Mouse (Mus musculus): ENCODE measurements around the gene Larp4.
"Not testable (repeated sequence)": the region's sequence is repeated elsewhere in the genome, so short reads cannot be mapped to it uniquely, and the experiment has no call there.

Gene Larp4

DNA sequence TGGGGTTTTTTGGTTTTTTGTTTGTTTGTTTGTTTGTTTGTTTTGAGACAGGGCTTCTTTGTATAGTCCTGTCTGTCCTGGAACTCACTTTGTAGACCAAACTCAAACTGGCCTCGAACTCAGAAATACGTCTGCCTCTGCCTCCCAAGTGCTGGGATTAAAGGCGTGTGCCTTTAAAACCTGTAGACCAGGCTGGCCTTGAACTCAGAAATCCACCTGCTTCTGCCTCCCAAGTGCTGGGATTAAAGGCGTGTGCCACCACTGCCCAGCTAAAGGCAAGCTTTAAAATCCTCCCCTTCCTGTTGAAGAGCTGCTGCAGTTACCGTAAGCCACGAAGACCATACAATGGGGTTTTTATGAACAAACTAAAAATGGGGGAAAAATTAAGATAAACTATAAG lies at the start of gene Larp4:
TSS of gene Larp4 (plus strand) at position 301 of the 400 bp plus-strand sequence.
- DNase-seq = not testable (repeated sequence)

DNA sequence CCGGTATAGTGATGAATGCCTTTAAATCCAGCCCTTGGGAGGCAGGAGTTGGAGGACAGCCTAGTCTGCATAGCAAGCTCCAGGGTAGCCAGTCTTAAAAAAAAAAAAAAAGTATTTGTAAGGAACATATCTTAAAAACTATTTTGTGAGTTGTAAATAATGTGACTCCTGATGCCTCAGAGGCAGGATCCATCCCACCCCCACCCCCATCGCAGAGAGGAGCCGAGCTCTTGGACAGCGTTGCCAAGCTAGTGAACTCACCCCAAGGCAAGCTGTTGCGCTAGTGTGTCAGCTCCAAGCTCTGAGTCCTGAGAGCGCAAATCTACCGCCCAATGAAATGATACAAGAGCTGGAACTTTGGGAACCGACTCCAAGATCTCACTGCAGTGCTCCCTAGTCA lies 38.6 kb upstream of the Larp4 start:
- no peak for DNase-seq

DNA sequence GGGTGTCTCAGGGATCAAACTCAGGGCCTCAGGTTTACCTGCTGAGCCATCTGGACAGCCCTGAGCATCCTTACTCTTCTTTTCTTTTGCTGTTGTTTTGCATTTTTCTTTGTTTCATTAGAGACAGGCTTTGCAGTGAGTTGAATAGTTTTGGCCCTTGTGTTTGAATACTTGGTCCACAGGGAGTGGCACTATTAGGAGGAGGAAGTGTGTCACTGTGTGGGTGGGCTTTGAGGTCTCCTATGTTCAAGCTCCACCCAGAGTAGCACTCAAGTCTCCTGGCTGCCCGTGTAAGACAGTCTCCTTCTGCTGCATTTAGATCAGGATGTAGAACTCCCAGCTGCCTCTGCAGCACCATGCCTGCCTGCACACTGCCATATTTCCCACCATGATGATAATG lies 35.4 kb upstream of the Larp4 start:
- DNase-seq = no peak

DNA sequence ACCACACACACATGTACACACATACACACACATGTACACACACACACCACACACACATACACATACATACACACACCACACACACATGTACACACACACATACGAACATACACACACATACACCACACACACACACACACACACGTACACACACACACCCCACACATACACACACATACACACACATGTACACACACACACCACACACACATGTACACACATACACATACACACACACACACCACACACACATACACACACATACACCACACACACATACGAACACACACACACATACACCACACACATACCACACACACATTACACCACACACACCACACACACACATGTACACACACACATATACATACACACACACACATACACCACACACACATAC lies 33.2 kb upstream of the Larp4 start:
- no peak for DNase-seq

DNA sequence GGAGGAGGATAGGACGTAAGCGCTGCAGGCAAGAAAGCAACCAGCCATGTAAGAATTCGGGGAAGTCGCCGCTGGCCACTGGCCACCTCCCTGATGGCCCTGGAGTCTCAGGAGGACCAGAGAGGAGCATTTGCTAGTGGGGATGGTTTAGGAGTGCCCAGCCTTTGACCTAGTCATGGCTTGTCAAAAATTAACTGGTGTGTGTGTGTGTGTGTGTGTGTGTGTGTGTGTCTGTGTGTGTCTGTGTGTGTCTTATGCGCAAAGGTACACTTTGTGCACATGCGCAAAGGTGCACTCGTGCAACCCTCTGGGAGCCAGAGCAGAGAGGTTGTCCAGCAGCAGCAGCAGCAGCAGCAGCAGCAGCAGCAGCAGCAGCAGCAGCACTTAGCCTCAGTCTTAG lies 32.0 kb upstream of the Larp4 start:
- peak; percentile 31 for DNase-seq

DNA sequence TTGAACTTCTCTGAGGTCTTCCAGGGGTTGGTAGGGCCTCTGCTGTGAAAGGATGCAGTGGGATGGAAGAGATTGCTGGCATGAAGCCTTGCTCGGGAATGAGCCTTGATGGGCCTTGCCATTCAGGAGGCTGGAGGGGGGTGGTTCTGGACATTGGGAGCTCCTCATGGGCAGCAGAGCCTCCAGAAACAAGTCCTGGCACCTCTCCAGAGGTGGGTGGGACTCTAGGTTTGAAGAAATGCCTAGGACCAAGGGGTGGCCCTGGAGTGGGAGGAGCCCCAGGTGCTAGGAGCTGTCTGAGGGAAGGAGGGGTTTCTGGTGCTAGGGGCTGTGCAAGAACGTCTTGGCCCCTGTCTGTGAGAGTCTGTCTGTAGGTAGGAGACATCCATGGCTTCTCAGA lies 29.4 kb upstream of the Larp4 start:
- DNase-seq = no peak

DNA sequence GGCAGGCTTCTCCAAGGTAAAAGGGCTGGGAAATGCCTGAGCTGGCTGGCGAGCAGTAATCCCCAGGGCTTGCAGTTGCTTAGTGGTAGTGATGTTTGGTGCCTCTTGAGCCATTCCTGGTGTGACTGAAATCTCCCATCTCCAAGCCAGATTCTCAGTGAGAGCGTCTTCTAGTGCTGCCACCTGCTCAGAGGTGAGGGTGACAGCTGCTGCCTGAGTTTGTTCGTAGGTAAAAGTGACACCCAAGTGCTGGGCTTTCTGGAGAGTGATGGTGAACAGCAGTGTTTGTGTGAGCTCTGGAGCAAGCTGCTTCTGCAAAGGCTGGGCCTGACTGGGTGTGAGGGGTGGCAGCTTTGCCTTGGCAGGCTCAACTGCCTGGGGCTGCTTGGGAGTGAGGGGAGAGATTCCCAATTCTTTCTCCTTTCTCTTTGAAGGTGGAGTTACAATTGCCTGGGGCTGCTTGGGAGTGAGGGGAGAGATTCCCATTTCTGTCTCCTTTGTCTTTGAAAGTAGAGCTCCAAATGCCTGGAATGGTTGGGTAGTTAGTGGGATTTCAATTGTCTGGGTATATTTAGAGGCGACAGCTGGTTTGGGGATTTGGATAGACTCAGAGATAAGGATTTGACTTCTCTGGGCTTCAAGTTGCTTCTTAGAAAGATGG lies 28.8 kb upstream of the Larp4 start:
- DNase-seq = no peak

DNA sequence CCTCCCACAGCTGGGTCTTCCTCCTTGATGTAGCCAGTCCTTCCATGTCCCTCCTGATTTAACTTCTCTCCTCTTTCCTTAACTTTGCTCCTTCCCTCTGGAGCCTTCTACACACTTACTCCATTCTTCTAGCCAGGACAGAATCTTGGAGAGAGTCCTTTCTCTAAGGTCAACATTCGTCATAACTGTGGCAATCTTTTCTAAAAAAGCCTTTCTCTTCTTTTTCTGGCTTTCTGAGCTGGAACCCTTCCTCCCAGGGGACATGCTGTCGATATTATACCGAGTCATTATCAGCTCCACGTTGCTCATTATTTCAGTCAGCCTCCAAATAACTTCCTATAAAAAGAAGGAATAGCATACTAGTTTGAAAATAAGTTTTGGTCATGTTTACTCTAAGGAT lies 14.5 kb upstream of the Larp4 start:
- no peak for DNase-seq

DNA sequence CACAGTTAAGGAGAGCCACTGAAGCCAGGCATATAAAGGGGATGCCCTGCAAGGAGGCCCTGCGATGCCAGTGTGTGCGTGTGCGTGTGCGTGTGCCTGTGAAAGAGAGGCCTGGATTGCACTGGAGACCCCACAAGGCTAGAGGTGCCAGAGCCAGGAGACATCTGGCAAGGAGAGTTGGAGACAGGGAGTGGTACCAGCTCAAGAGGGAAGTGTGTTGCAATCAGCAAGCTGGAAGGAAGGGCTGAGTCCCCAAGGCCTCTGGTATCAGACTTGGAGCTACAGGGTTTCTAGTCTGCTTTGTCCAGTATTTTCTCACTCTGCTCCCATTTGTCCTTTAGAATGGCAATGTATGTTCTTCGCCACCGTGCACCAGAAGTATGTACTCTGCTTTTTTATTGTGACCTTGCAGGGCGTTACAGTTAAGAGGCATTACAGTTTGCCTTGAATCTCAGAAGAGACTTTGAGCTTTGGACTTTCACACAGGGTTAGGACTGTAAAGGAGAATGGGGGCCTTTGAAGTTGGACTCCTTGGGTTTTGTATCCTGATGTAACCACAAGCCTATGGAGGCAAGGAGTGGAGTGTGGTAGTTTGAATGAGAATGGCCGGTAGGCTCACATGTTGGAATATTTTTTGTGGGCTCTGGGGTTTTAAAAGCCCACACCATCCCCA lies 4.6 kb upstream of the Larp4 start:
- DNase-seq = no peak

DNA sequence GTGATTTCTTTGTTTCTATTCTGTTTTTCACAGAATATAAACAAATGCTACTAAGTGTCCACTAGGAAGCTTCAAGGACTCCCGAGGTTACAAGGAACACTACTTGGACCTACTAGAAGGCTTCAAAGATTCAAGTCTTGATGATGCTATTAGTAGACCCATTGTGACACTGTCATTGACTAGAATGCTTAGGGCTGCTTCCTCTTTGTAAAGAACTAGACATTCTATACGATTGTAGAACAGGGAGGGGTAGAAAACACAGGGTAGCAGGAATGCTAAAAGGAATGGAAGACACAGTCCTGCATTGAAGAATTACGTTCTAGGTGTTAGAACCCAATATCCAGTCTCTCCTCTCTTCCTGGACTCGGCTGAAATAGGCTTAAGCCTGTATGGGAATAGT lies 2.9 kb upstream of the Larp4 start, which contains the start of gene Fam186a:
TSS of gene Fam186a (minus strand) at position 101 of the 400 bp plus-strand sequence.
- no peak for DNase-seq

DNA sequence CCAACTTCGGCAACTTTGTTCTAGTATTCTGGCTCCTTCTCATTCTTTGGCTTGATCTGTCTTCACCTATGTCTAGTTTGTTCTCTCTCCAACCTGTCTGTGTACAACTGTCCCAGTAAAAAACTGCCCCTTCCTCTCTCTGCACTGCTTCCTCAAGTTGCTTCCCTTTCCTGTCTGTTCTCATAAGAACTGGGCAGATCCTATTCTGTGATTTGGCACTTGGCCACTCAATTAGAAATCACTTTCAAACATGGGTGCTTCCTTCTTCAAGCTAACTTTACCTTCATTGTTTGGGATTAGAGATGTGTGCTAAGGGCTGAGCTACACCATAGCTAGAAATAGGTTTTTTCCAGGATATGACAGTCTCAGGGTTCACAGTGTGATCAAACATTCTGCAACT lies 741 bp downstream of the Larp4 start:
- no peak for DNase-seq

DNA sequence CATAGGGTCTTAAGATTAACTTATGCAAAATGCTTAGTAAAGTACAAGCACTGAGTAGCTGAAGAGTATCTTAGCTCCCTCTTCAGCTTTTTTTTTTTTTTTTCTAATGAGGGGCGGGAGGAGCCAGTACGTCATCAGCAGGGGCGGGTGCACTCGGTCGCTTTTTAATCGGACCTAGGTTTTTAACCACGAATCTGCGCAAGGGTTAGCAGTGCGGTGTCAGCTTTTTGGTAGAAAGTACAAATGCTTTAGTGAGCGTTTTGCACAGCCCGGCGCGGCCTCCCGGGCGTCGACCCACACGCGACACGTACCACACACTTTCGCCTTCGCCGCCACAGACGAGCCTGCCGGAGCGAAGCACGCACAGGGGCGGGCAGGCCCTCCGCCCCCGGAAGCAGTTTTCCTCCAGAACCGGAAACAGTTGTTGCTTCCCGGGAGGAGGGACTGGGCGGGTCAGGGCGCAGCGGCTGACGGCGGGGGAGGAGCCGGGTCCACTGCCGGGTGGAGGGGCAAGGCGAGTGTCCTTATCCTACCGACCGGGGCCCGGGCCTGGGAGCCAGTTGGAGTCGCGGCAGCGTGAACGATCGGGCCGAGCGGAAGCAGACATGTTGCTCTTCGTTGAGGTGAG lies 2.6 kb downstream of the Larp4 start:
- peak; percentile 97 for DNase-seq

DNA sequence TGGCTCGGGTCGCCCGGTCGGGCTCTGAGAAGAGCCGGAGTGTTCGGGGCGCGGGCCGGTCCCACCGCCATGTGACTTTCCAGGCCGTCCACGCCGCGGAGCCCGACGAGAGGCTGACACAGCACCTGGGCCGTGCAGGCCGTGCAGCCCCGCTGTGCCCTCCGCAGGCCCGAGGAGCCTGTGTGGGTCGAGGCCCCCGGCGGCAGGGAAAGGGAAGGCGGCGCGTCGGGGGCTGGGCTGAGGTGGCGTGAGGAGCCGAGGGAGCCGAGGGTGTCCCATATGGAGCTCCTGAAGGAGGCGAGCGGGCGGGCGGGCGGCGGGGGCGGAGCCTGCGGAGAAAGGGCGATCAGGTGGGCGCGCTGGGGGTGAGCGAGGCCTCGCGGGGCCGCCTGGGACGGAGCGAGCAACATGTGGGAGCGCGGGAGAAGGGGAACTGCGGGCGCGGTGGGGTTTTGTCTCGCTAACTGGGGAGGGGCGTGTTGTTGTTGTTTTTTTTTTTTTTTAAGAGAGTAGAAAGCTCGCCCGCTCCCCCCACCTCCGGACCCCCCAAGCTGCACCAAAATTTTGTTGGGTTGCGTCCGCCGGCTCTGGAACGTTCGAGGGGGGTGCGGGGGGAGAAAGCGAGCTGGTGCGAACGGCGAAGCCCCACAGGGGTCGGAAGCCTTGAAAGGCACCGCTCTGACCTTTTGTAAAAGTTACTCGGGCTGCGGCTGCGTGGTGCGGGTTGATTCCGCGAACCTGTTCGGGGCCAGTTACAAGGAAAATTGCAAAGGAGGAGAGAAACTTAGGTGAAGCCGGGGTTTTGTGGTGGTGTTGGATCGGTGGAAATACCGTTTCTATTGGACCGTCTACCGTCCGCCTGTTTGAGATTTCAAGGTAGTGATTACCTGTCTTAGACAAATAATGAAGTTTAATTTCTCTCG lies 3.4 kb downstream of the Larp4 start:
- peak; percentile 50 for DNase-seq

DNA sequence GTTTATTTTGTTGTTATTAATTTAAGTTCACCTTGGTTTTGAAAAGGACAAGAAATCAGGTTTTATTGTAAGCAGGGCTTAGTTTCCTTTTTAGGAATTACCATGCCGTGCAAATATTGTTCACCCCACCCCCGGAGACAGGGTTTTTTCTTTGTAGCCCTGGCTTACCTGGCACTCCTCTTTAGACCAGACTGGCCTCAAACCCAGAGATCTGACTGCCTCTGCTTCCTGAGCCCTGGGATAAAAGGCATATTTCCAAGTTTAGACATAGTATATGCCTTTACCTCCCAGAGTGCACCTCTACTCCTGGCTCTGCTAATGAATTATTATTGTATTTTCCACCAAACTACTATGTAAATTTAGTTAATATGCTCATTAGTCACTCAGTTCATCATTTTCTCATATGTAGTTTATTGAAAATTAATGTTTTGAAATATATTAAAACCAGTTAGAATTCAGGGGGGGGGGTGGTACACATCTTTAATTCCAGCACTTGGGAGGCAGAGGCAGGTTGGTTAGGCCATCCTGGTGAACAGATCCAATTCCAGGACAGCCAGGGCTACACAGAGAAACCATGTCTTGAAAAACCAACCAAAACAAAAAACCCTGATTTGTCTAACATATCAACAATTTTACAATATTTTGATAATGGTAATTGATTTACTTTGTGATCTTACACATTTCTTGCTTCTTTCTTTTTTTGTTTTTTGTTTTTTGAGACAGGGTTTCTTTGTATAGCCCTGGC lies 4.8 kb downstream of the Larp4 start:
- DNase-seq = no peak

DNA sequence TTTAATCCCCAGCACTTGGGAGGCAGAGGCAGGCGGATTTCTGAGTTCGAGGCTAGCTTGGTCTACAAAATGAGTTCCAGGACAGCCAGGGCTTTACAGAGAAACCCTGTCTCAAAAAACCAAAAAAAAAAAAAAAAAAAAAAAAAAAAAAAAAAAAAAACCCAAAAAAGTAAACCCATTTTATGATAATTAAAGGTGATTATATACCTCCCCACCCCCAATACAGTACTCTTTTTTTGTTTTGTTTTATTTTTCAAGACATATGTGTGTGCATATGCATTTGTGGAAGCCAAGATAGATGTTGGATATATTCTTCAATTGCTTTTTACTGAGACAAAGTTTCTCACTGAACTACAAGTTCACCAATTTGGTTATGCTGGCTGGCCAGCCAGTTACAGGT lies 6.3 kb downstream of the Larp4 start:
- DNase-seq = not testable (repeated sequence)

DNA sequence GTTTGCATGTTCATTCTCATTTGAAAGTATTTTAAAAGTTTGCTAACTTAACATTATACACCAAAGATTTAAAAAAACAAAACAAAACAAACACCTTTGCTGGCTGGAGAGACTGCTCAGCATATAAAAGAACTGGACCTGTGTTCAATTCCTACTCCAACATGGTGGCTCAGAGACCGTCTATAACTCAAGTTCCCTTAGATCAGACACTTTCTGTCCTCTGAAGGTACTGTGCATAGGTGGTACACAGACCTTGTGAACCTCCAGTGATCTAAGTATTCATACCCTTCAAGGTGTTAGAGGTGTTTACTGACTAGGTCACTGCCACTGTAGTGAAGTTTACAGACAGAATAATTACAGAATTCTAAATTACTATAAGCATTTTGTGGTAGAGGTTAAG lies 9.4 kb downstream of the Larp4 start:
- no peak for DNase-seq

DNA sequence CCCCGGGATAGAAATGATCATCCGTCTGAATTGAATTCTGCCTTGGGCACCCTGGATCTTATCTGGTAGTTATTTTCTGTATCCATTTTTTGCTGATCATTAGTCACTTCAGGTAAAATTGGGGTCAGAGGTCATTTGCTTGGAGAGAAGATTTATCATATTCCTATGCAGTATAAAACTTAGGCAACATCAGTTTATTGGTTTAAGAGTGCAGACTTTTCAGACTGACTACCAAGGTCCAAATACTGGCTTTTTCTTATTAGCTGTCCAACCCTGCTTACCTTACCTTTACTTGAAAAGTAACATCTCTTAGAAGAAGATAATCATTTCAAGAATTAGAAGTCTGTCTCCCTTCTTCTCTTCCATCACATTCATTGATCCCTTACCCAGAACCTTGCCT lies 9.8 kb downstream of the Larp4 start:
- no peak for DNase-seq

DNA sequence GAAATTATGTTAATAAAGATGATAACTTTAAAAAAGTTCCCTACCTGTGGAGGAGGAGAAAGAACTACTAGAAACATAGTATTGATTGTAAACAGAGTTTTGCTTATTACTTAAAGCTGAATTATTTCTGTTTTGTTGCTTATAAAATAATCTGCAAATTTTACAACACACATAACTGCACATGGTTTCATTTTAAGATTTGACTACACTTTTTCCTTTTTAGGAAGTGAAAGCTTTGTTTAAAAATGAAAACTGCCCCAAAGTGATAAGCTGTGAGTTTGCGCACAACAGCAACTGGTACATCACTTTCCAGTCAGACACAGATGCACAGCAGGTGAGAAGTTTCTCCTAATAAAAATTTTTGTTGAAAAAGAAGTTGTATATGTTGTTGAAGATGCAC lies 23.2 kb downstream of the Larp4 start:
- no peak for DNase-seq

DNA sequence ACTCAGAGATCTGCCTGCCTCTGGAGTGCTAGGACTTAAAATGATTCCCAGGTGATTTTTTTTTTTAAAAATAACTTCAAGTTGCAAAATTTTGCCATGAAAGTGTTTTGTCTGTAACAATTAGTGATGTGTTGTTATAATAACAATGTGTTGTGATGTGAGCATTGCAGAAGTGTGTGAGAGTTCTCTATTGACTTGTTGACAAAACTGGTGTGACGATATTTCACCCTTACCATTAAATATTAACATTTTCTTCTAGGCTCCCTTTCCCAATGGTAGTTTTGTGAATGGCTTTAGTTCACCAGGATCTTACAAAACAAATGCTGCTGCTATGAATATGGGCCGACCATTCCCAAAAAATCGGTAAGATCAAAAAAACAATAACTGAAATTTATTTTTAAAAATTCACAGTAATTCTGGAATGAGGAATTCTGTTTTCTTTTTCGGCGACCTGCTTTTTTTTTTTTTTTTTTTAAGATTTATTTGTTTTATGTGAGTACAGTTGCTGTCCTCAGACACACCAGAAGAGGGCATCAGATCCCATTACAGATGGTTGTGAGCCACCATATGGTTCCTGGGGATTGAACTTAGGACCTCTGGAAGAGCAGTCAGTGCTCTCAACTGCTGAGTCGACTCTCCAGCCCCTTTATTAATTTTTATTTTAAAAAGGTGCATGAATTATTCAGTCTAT lies 27.4 kb downstream of the Larp4 start:
- no peak for DNase-seq

DNA sequence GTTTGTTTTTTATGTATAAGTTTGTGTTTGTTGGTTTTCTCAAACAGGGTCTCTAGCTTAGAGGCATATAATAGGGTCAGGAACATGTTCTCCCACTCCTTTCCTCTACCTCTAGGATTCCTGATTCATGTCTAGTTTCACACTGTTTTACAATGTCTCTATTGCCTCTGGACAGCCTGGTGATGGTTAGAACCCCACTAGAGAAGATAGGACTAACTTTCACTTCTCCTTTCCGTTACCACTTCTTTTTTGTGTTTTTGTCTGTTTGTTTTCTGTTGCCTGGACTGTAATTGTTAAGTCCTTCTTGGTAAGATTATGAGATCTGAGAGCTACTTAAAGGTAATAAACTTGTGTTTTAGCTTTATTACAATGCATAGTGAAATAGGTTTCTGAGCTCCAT lies 29.5 kb downstream of the Larp4 start:
- DNase-seq = no peak

DNA sequence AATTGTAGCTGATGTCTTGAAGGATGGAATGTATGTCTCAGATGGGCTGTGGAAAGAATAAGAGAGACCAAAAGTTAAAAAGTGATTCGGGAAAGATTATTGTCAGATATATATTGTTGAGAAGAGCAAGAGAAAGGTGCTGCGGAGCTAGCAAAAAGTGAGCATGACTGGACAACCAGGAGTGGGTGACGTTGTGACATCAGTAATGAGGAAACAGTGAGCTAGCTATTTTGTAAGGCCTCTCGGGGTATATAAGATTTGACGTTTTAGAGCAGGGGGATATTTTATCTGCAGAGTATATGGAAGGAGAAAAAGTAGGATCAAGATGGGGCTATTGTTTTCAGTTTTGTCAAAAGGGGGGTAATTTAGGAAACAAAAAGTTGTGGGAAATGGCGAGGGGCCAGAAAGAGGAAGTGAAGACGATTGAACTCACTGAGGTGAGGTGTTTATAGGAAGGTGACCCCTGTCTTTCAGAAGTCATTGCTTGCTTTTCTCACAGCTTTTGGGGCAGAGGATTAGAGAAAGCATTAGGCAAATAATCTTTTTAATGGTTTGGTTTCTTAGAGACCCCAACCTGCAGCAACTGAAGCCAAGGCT lies 34.9 kb downstream of the Larp4 start:
- no peak for DNase-seq

DNA sequence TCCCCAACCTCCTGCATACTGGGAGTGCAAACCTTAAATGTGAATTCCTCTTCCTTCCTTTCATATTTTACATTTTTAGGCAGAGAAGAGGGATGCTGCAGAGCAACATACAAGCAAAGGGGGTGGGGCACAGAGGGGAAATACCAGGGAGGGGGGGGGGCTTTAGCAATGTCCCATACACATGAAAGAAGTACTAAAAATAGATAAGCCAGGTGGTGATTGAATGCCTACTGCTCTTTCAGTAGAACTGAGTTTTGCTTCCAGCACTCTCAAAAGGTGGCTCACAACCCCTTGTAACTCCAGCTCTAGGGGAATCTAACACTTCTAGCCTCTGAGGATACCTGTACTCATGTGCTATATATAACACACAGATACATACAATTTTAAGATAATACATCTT lies 36.3 kb downstream of the Larp4 start:
- no peak for DNase-seq

All from kidney, adult 18-20 months (tissue).